Mouse (Mus musculus): Measurements from ENCODE around the gene Prkce.

Gene Prkce

GRCm38 (mm10) chr17:86494494-86494893, 326.9 kb downstream of the Prkce start:
- DNase-seq: no peak

GRCm38 (mm10) chr17:86494895-86495294, 327.3 kb downstream of the Prkce start:
- DNase-seq: no peak

- DNase-seq: peak; percentile 66
Observed at GRCm38 (mm10) chr17:86496123-86496771, 328.7 kb downstream of the Prkce start.

- DNase-seq: no peak
Observed at GRCm38 (mm10) chr17:86497302-86497701, 329.7 kb downstream of the Prkce start.

GRCm38 (mm10) chr17:86499359-86500045, 331.9 kb downstream of the Prkce start:
- peak; percentile 44 for DNase-seq

GRCm38 (mm10) chr17:86501393-86501792, 333.8 kb downstream of the Prkce start:
- DNase-seq: no peak

GRCm38 (mm10) chr17:86503208-86503897, 335.8 kb downstream of the Prkce start:
- no peak for DNase-seq

- no peak for DNase-seq
Observed at GRCm38 (mm10) chr17:86505183-86505631, 337.6 kb downstream of the Prkce start, which contains the start of gene Gm10309. TSS of gene Gm10309 (minus strand) at chr17:86505232.

GRCm38 (mm10) chr17:86506881-86507280, 339.3 kb downstream of the Prkce start:
- no peak for DNase-seq

- no peak for DNase-seq
Observed at GRCm38 (mm10) chr17:86507342-86508211, 340.0 kb downstream of the Prkce start.

- no peak for DNase-seq
Observed at GRCm38 (mm10) chr17:86508212-86508490, 340.6 kb downstream of the Prkce start.

GRCm38 (mm10) chr17:86509871-86510270, 342.3 kb downstream of the Prkce start:
- DNase-seq: no peak

- DNase-seq: no peak
Observed at GRCm38 (mm10) chr17:86514974-86515620, 347.5 kb downstream of the Prkce start.

- DNase-seq: no peak
Observed at GRCm38 (mm10) chr17:86516630-86517029, 349.0 kb downstream of the Prkce start.

- no peak for DNase-seq
Observed at GRCm38 (mm10) chr17:86518604-86519003, 351.0 kb downstream of the Prkce start.

GRCm38 (mm10) chr17:86521252-86521651, 353.7 kb downstream of the Prkce start:
- DNase-seq: no peak

- DNase-seq: no peak
Observed at GRCm38 (mm10) chr17:86522649-86523048, 355.1 kb downstream of the Prkce start.

- no peak for DNase-seq
Observed at GRCm38 (mm10) chr17:86523374-86523773, 355.8 kb downstream of the Prkce start.

GRCm38 (mm10) chr17:86523843-86524242, 356.3 kb downstream of the Prkce start:
- no peak for DNase-seq

- DNase-seq: no peak
Observed at GRCm38 (mm10) chr17:86525075-86525474, 357.5 kb downstream of the Prkce start.

- no peak for DNase-seq
Observed at GRCm38 (mm10) chr17:86526016-86526415, 358.4 kb downstream of the Prkce start.

- no peak for DNase-seq
Observed at GRCm38 (mm10) chr17:86527298-86527697, 359.7 kb downstream of the Prkce start.
